Mouse (Mus musculus): ENCODE results near the gene Dgcr8.
"Not testable (repeated sequence)": the region's sequence is repeated elsewhere in the genome, so short reads cannot be mapped to it uniquely, and the experiment has no call there.

Gene Dgcr8

GRCm38 (mm10) chr16:18289067-18289588 is at the start of gene Dgcr8:
Dgcr8 (minus strand) TSS chr16:18289246.
- CTCF ChIA-PET = no interaction called here

- CTCF ChIA-PET = no interaction called here
These were observed 48.2 kb upstream of the Dgcr8 start for GRCm38 (mm10) chr16:18337261-18337660.

DNA sequence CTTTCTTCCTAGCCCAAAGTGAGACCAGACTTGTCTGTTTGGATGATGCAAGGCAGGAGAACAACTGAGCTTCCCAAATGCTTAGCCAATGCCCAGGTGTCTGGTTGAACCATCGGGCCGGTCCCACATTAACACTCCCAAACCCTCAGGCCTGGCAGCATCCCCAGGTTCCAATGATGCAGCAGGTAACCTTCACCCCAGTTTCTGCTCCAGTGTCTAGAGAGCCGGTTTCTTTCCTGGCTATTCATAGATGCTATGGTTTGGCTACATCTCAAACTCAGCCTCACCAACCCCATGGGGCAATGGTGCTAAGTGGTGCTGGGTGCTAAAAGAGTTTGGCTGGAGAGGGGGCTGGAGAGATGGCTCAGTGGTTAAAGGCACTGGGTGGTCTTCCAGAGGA is 46.9 kb upstream of the Dgcr8 start:
- CTCF ChIA-PET = no interaction called here

DNA sequence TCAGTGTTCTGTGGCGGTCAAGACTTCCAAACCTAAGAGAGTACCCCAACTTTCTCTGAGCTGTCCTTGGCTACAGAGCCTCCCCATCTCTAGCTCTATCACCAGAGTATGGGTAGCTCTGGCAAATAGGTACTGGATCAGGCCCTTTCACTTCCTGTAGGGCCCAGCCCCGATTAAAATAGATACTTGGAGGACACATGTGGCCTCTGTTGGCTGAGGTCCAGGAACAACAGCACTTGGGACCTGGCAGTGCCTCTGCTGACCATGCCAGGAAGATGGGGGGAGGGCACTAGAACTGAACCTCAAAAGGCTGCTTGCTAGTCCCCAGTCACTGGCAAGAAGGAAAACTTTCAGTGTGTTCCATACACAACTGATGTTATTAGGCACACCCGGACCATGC is 44.9 kb upstream of the Dgcr8 start:
- CTCF ChIA-PET = no interaction called here

DNA sequence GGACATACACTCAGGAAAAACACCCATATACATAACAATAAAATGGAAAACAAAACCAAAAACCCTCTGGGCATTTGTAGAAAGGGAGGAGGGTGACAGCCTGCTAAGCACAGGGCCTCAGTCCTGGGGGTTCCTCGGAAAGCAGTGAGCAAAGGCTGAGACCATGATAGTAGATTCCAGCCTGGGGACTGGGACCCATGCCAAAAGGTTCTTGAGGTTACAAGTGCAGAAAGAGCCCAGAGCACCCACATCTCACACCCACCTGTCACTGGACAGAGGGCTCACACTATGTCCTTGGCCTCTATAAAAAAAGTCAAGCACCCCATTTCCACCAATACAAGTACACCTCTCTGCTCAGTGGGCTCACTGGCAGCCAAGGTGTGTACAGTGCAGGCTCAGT is 39.5 kb upstream of the Dgcr8 start:
- CTCF ChIA-PET = no interaction called here

DNA sequence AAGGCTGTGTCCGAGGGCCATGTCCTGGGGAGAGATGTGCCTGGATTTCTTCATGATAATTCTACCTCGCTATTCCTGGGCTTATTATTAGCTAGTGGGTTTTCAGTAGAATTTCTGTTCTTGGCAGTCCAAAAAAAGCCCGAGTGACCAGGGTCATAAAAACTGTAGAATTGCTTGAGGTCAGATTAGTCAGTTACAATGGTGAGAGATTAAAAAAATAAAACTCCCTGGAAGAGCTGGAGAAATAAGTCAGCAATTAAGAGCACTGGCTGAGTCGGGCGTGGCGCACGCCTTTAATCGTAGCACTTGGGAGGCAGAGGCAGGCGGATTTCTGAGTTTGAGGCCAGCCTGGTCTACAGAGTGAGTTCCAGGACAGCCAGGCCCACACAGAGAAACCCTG is 38.9 kb upstream of the Dgcr8 start:
- CTCF ChIA-PET = no interaction called here

- CTCF ChIA-PET = no interaction called here
These were observed 36.7 kb upstream of the Dgcr8 start for GRCm38 (mm10) chr16:18325741-18326140.

DNA sequence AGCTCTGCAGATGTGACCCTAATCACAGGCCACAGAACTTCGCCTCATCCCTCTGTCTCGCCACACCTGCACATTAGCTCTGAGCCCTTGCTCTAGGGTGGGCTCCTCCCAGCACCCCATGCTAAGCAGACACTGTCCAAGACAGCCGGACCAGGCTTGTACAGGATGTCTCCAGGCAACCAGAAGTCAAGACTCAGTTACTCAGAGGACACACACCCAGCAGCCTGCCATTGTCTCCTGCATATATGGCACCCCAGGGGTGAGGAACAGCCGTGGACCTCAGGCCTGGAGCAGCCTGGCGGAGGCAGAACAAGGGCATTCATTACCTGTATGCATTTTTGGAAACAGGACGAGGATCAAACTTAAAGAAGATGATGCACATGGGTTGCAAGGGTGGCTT is 35.0 kb upstream of the Dgcr8 start:
- CTCF ChIA-PET = no interaction called here

DNA sequence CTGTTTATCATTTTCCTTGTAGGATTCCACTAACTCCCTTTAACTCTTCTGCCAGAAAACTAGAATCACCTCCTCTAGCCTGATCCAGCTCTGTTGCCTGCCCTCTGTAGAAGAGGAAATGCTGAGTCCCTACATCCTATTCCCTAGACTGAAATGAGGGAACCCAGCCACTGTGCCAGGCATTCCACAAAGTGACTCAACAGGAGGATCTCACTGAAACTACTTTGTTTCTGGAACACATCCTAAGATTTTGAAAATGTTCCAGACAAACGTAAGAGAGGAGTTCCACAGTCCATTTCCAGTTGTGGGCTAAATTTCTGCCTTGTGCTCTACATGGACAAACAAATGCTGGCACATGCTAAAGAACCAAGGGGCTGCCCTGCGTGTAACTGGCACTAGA is 34.4 kb upstream of the Dgcr8 start:
- CTCF ChIA-PET = no interaction called here

DNA sequence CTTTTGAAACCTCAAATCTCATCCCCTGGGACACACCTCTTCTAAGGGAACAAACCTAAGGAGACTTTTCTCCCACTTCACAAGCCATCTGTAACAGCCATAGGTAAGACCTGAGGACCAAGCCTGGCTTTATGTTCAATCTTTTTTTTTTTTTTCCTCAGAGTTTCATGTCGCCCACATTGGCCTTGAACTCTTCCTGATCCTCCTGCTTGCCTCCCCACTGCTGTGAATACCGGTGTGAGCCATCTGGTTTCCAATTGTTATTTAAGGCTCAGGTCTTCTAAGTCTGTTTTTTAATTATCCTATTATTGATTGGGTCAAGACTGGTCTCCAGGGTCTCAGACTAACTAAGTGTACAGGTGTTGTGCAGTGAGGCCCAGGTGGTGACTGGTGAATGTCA is 32.4 kb upstream of the Dgcr8 start:
- CTCF ChIA-PET = no interaction called here

- CTCF ChIA-PET = no interaction called here
These were observed 29.9 kb upstream of the Dgcr8 start for GRCm38 (mm10) chr16:18318992-18319391.

GRCm38 (mm10) chr16:18308159-18308558 is 19.1 kb upstream of the Dgcr8 start:
- CTCF ChIA-PET = no interaction called here

DNA sequence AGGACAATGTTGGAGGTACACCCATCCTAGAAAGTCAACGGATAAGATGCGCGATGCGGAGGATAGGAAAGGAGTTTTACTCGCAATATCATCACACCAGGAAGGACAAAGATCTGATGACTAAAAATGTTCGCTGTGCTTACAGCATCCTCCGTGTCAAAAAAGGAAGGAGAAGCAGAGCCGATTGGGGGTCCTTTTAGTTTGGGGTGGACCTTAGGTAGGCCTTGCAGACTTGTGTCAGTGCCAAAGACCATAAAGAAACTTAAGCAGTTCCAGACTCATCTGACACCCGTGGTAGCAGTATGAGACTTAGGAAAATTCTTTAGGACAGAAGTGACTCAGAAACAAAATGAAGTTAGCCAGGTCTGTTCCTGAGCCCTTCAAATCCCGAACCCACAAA is 568 bp upstream of the Dgcr8 start:
- CTCF ChIA-PET = not testable (repeated sequence)

- CTCF ChIA-PET = no interaction called here
These were observed 425 bp downstream of the Dgcr8 start for GRCm38 (mm10) chr16:18288581-18289061.

DNA sequence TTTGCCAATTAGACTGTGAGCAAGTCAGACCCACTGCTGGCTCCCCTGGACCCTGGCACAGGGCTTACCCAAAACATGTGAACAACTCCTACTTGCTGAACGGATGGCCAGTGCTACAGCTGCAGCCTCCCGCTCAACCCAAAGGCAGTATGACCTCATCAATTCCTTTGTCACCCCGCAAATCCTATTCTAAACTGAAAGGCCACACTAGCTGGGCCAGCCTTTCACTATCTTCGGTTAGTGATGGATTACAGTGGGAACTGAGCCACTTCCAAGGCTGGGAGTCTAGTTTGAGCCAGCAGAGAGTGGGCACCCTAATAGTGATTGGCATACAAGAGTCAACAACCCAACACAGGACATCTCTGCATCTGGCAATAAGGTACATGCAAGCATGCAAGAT is 880 bp downstream of the Dgcr8 start:
- CTCF ChIA-PET = no interaction called here

DNA sequence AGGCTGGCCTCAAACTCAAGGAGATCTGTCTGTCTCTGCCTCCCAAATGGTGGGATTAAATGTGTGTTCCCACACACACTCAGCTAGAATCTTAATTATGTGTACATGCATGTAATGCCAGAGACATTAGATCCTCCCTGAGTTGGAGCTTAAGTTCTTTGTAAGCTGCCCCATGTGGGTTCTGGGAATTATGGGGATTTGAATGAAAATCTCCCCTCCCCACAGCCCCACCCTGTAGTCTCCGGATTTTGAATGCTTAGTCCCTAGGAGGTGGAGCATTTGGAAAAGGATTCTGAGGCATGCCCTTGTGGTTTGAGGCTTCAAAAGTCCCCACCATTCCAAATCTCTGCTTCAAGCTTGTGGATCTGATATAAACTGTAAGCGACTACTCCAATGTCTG is 13.9 kb downstream of the Dgcr8 start:
- CTCF ChIA-PET = no interaction called here

DNA sequence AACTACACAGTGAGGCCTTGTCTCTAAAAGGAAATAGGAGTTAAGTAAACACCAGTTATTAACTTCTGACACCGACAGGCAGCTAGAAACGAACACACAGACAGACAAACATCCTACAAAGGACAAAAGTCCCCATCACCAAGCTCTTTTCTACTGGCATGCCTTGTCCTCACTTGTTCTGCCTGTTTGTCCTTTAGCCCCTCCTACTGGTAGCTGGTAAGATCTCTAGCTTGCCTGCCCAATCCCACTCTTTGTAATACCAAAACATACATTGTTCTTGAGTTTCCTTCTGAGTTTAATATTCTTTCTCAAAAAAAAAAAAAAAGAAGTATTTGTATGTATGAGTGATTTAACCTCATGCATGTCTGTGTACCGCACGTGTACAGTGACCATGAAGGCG is 20.9 kb downstream of the Dgcr8 start:
- CTCF ChIA-PET = no interaction called here

- CTCF ChIA-PET = interaction anchor here (0.8 kb wide), 1 partner anchor 9 kb away, joined by 5 read pairs; no protein-coding TSS in a partner anchor
These were observed 24.0 kb downstream of the Dgcr8 start for GRCm38 (mm10) chr16:18265024-18265423.

GRCm38 (mm10) chr16:18258221-18258620 is 30.8 kb downstream of the Dgcr8 start, which contains the start of gene Gm49776:
Gm49776 (minus strand) TSS chr16:18258321.
- CTCF ChIA-PET = no interaction called here

DNA sequence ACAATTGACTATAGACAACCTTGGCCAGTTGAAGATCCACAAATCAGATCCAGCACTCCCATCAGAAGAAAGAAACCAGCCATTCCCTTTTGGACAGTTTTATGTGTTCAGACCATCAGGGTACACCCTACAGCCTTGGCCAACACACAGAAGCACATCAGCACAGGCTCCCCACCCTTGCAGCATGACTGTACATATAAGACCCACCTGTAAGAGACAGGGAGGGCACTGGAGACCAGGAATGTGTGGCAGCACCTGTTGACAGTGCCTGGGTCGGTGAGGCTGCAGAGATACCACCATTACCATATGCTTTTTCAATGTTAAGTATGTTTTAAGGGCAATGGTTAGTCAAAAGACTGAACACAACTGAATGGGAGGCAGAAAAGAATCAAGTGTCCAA is 35.2 kb downstream of the Dgcr8 start:
- CTCF ChIA-PET = no interaction called here

GRCm38 (mm10) chr16:18252736-18253135 is 36.3 kb downstream of the Dgcr8 start:
- CTCF ChIA-PET = no interaction called here

GRCm38 (mm10) chr16:18250828-18251790 is 37.9 kb downstream of the Dgcr8 start:
- CTCF ChIA-PET = no interaction called here

- CTCF ChIA-PET = no interaction called here
These were observed 38.8 kb downstream of the Dgcr8 start for GRCm38 (mm10) chr16:18250231-18250630.
